Mouse (Mus musculus) small intestine, adult 2 months (tissue): ENCODE measurements at regions not wholly inside any gene's neighbourhood (a gene's known extent, or its start where the extent isn't known, plus 50 kb on each side); places are given as distances from the start of the nearest gene placed in this dataset.

Source experiments
- CTCF ChIP-seq: fragments of 200-500 bp; IDR thresholded peaks from 2 replicates; pipeline ENCODE4 v1.5.1; 2012; ENCODE audit warnings: low read depth, mild to moderate bottlenecking, control low read depth, inconsistent platforms, low read length, moderate library complexity, mixed read lengths; ENCODE audit not compliant: insufficient replicate concordance, insufficient read length; ENCODE audit errors: extremely low read depth
- POLR2A ChIP-seq: fragments of 200-500 bp; IDR thresholded peaks from 2 replicates; pipeline ENCODE4 v1.6.1; 2012; ENCODE audit warnings: low read depth, mild to moderate bottlenecking, control low read depth, inconsistent platforms, low read length, moderate library complexity

DNA sequence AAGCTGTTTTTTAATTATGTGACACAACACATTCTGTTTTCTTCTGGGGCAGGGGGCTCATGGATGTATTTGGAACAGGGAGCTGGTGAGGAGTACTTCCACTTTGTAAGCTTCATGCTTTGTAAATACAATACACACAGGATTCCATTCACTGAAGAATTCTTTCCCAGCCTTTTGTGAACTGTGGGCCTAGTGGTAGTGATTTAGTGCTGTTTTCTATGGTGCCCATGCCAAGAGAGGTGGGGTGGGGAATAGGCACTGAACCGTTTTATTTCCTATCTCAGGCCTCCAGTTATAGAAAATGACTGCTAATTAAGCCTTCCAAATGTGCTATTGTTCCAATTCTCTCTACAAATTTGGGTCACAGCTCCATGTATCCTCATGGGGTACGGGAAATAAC lies 442.5 kb upstream of the Cd180 start:
- no peak for TF ChIP-seq CTCF
- TF ChIP-seq POLR2A: no peak
